Mouse (Mus musculus): ENCODE data around the gene Gm11639. TPM values are rescaled to one million over a fixed set of nuclear protein-coding genes. Genes with fewer than 3 reads are reported as not detected.

The Gm11639 gene
- total and polyA plus RNA-seq, 3 experiments = not detected

DNA sequence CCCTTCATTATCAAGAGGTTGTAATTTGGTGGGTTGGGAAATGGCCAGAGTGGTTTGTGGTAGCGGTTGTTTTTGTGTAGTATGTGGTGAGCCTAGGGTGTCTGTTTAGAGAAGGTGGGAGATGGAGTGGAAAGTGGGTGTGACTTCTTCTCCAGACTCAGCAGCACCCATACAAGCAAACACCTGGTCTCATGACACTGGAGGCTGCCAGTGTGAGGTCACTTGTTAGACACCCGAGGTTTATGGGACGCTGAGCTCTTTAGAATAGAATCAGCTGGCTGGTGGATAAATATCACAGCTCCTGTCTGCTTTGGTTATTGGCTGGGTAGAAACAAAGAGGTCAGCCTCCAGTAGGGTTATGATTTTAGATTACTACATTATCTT, 21.6 kb upstream of the Gm11639 start:
- H3K27me3 ChIP-seq (ENCODE audit: control insufficient read depth in 1 of 2, insufficient read depth in 2 of 2, low read length in 2 of 2) = no peaks in the 10 kb centered on the region
- TF ChIP-seq MAX (IDR thresholded peaks at IDR 0.05; ENCODE audit: low read length) = no peak
- TF ChIP-seq TCF12 (IDR thresholded peaks at IDR 0.05; ENCODE audit: low read depth, low read length) = peak; percentile 6; the same call in 1 of the 2 replicates
- H3K9ac ChIP-seq (ENCODE audit: control insufficient read depth, low read depth, low read length, poor library complexity, severe bottlenecking) = no peak overlapping the region
- peak; percentile 19 for DNase-seq (ENCODE audit: low read depth, low spot score)
- peaks cover 6 to 29% of the 10 kb centered on the region in 2 experiments; a peak in 3 of 4 replicates for H3K4me1 ChIP-seq (ENCODE audit: control insufficient read depth in 1 of 2, insufficient read depth in 2 of 2, low read length in 2 of 2)
- peaks cover 0 to 10% of the 10 kb centered on the region in 2 experiments; a peak in 2 of 4 replicates for H3K36me3 ChIP-seq (ENCODE audit: control insufficient read depth in 1 of 2, insufficient read depth in 2 of 2, low read length in 2 of 2)
- H3K79me2 ChIP-seq (ENCODE audit: control insufficient read depth, insufficient read depth, low read length, poor library complexity) = no peaks in the 10 kb centered on the region
- H3K9me3 ChIP-seq (replicated peaks; ENCODE audit: insufficient read depth, low read length) = no peaks in the 10 kb centered on the region
- H3K4me3 ChIP-seq (ENCODE audit: control insufficient read depth in 1 of 2, insufficient read depth in 1 of 2, low read depth in 2 of 2, low read length in 2 of 2) = no peak overlapping the region
- H3K27ac ChIP-seq (ENCODE audit: control insufficient read depth, low read depth, low read length) = no peak overlapping the region

- H3K9me3 ChIP-seq (replicated peaks; ENCODE audit: insufficient read depth, low read length) = no peaks in the 10 kb centered on the region
- H3K4me3 ChIP-seq (ENCODE audit: control insufficient read depth in 1 of 2, insufficient read depth in 1 of 2, low read depth in 2 of 2, low read length in 2 of 2) = no peak overlapping the region
- no peak overlapping the region for H3K27ac ChIP-seq (ENCODE audit: control insufficient read depth, low read depth, low read length)
- DNase-seq (ENCODE audit: low read depth, low spot score) = no peak
- TF ChIP-seq NRF1 (IDR thresholded peaks at IDR 0.05; ENCODE audit: insufficient read depth, low read depth, low read length, poor library complexity, severe bottlenecking) (no peak), CTCF (IDR thresholded peaks at IDR 0.05 in 2 of 3, conservative IDR thresholded peaks at IDR 0.05 in 1 of 3; ENCODE audit: control insufficient read depth in 1 of 3, insufficient read depth in 1 of 3, low read depth in 2 of 3, low read length in 3 of 3, poor library complexity in 1 of 3, severe bottlenecking in 1 of 3) (no peak), ELF1 (IDR thresholded peaks at IDR 0.05; ENCODE audit: low read depth, low read length) (no peak), GABPA (IDR thresholded peaks at IDR 0.05; ENCODE audit: low read depth, low read length) (no peak), UBTF (IDR thresholded peaks at IDR 0.05; ENCODE audit: borderline replicate concordance, insufficient read depth, low read depth, low read length) (no peak), GATA1 (IDR thresholded peaks at IDR 0.05; ENCODE audit: low read depth, low read length) (no peak), MEF2A (IDR thresholded peaks at IDR 0.05; ENCODE audit: extremely low read depth, insufficient replicate concordance, low read depth, low read length, poor library complexity, severe bottlenecking) (no peak), KAT2A (conservative IDR thresholded peaks at IDR 0.05; ENCODE audit: low read depth, low read length) (no peak), BHLHE40 (IDR thresholded peaks at IDR 0.05; ENCODE audit: borderline replicate concordance, low read depth, low read length) (no peak), E2F4 (IDR thresholded peaks at IDR 0.05; ENCODE audit: borderline replicate concordance, low read depth, low read length) (no peak), MAZ (IDR thresholded peaks at IDR 0.05; ENCODE audit: low read depth, low read length) (no peak), TBP (IDR thresholded peaks at IDR 0.05; ENCODE audit: low read depth, low read length) (no peak), MXI1 (IDR thresholded peaks at IDR 0.05; ENCODE audit: low read depth, low read length) (no peak), EP300 (IDR thresholded peaks at IDR 0.05; ENCODE audit: low read depth in 1 of 2, low read length in 2 of 2) (no peak), MAFK (IDR thresholded peaks at IDR 0.05; ENCODE audit: borderline replicate concordance, low read depth, low read length) (no peak), CHD2 (IDR thresholded peaks at IDR 0.05; ENCODE audit: low read length) (no peak), ZKSCAN1 (IDR thresholded peaks at IDR 0.05; ENCODE audit: low read depth, low read length) (no peak)
- H3K4me1 ChIP-seq (ENCODE audit: control insufficient read depth in 1 of 2, insufficient read depth in 2 of 2, low read length in 2 of 2) = peaks cover 6 to 29% of the 10 kb centered on the region in 2 experiments; a peak in 3 of 4 replicates
- peaks cover 0 to 10% of the 10 kb centered on the region in 2 experiments; a peak in 2 of 4 replicates for H3K36me3 ChIP-seq (ENCODE audit: control insufficient read depth in 1 of 2, insufficient read depth in 2 of 2, low read length in 2 of 2)
- no peak overlapping the region for H3K9ac ChIP-seq (ENCODE audit: control insufficient read depth, low read depth, low read length, poor library complexity, severe bottlenecking)
- no peaks in the 10 kb centered on the region for H3K79me2 ChIP-seq (ENCODE audit: control insufficient read depth, insufficient read depth, low read length, poor library complexity)
- H3K27me3 ChIP-seq (ENCODE audit: control insufficient read depth in 1 of 2, insufficient read depth in 2 of 2, low read length in 2 of 2) = no peaks in the 10 kb centered on the region
Measured at GRCm38 (mm10) chr11:104664441-104664840, 21.1 kb upstream of the Gm11639 start.

Measured in MEL (cell line).